Mouse (Mus musculus): ENCODE results near the gene Lsamp.

GRCm38 (mm10) chr16:41521566-41521965 is 1537.4 kb downstream of the Lsamp start:
- no peak for TF ChIP-seq TAL1 (IDR thresholded peaks at IDR 0.05; ENCODE audit: low read length)
- TF ChIP-seq GATA1 (IDR thresholded peaks at IDR 0.05; ENCODE audit: low read length) = no peak
